Mouse (Mus musculus) spleen, postnatal 36 days (tissue): ENCODE data around the gene Ireb2.
"Not testable (repeated sequence)": the region's sequence is repeated elsewhere in the genome, so short reads cannot be mapped to it uniquely, and the experiment has no call there.

Experiments used
- DNase-seq, 2 experiments: peaks; one replicate each; pipeline ENCODE4 v3.0.0; 2022; ENCODE audit warnings: low spot score in 2 of 2, mixed read lengths in 1 of 2

Ireb2 gene

GRCm38 (mm10) chr9:54863363-54864281, at the start of gene Ireb2:
Gene Ireb2, plus strand, starts transcription at chr9:54863789.
- DNase-seq = peak; percentile 98 to 99

GRCm38 (mm10) chr9:54816508-54817201, 46.9 kb upstream of the Ireb2 start:
- no peak for DNase-seq

- DNase-seq = peak in 1 of 2 experiments; percentile 6
Measured at GRCm38 (mm10) chr9:54821442-54822100, 42.0 kb upstream of the Ireb2 start.

- no peak for DNase-seq
Measured at GRCm38 (mm10) chr9:54829760-54830159, 33.8 kb upstream of the Ireb2 start.

GRCm38 (mm10) chr9:54830624-54831023, 33.0 kb upstream of the Ireb2 start:
- no peak for DNase-seq

GRCm38 (mm10) chr9:54833831-54834230, 29.8 kb upstream of the Ireb2 start:
- no peak for DNase-seq

GRCm38 (mm10) chr9:54835951-54836717, 27.5 kb upstream of the Ireb2 start:
- DNase-seq = not testable (repeated sequence)

- DNase-seq = no peak
Measured at GRCm38 (mm10) chr9:54837835-54838234, 25.8 kb upstream of the Ireb2 start.

GRCm38 (mm10) chr9:54840145-54840544, 23.4 kb upstream of the Ireb2 start:
- no peak for DNase-seq

GRCm38 (mm10) chr9:54842311-54842710, 21.3 kb upstream of the Ireb2 start:
- no peak for DNase-seq

GRCm38 (mm10) chr9:54843887-54844286, 19.7 kb upstream of the Ireb2 start:
- peak in 1 of 2 experiments; percentile 2 for DNase-seq

GRCm38 (mm10) chr9:54844556-54845176, 18.9 kb upstream of the Ireb2 start:
- no peak for DNase-seq

- DNase-seq = no peak
Measured at GRCm38 (mm10) chr9:54848203-54848602, 15.4 kb upstream of the Ireb2 start.

- DNase-seq = not testable (repeated sequence)
Measured at GRCm38 (mm10) chr9:54853036-54853435, 10.6 kb upstream of the Ireb2 start.

- no peak for DNase-seq
Measured at GRCm38 (mm10) chr9:54853619-54854018, 10.0 kb upstream of the Ireb2 start.

GRCm38 (mm10) chr9:54855638-54856037, 8.0 kb upstream of the Ireb2 start:
- DNase-seq = no peak

GRCm38 (mm10) chr9:54856121-54856520, 7.5 kb upstream of the Ireb2 start:
- DNase-seq = no peak

- no peak for DNase-seq
Measured at GRCm38 (mm10) chr9:54857474-54857873, 6.1 kb upstream of the Ireb2 start.

- no peak for DNase-seq
Measured at GRCm38 (mm10) chr9:54860526-54860925, 3.1 kb upstream of the Ireb2 start.

GRCm38 (mm10) chr9:54878759-54879158, 15.2 kb downstream of the Ireb2 start:
- DNase-seq = no peak

GRCm38 (mm10) chr9:54892111-54892510, 28.5 kb downstream of the Ireb2 start:
- no peak for DNase-seq
